Mouse (Mus musculus): ENCODE measurements around the gene Csnk2a2.
A peak's percentile ranks its signal among the peaks of the same experiment; 100 is the strongest.

Gene Csnk2a2

GRCm38 (mm10) chr8:95490006-95490405, at the start of gene Csnk2a2:
Csnk2a2 (minus strand) TSS chr8:95490039.
- DNase-seq (ENCODE audit: low read depth, low spot score), result no peak

GRCm38 (mm10) chr8:95539487-95539886, 49.6 kb upstream of the Csnk2a2 start:
- no peak for DNase-seq (ENCODE audit: low read depth, low spot score)

- DNase-seq (ENCODE audit: low read depth, low spot score), result peak; percentile 78
These were observed 43.9 kb upstream of the Csnk2a2 start, which contains the start of gene Ccdc113 for GRCm38 (mm10) chr8:95533584-95534387. Ccdc113 (plus strand) TSS chr8:95534085.

GRCm38 (mm10) chr8:95532206-95532605, 42.4 kb upstream of the Csnk2a2 start:
- no peak for DNase-seq (ENCODE audit: low read depth, low spot score)

- DNase-seq (ENCODE audit: low read depth, low spot score), result no peak
These were observed 39.0 kb upstream of the Csnk2a2 start for GRCm38 (mm10) chr8:95528750-95529310.

GRCm38 (mm10) chr8:95528194-95528593, 38.4 kb upstream of the Csnk2a2 start:
- DNase-seq (ENCODE audit: low read depth, low spot score), result no peak

- no peak for DNase-seq (ENCODE audit: low read depth, low spot score)
These were observed 34.2 kb upstream of the Csnk2a2 start for GRCm38 (mm10) chr8:95523991-95524390.

GRCm38 (mm10) chr8:95516928-95517327, 27.1 kb upstream of the Csnk2a2 start:
- DNase-seq (ENCODE audit: low read depth, low spot score), result no peak

- no peak for DNase-seq (ENCODE audit: low read depth, low spot score)
These were observed 23.4 kb upstream of the Csnk2a2 start for GRCm38 (mm10) chr8:95513219-95513618.

- peak; percentile 28 for DNase-seq (ENCODE audit: low read depth, low spot score)
These were observed 22.4 kb upstream of the Csnk2a2 start for GRCm38 (mm10) chr8:95512257-95512656.

GRCm38 (mm10) chr8:95506245-95506644, 16.4 kb upstream of the Csnk2a2 start:
- no peak for DNase-seq (ENCODE audit: low read depth, low spot score)

GRCm38 (mm10) chr8:95505606-95506005, 15.8 kb upstream of the Csnk2a2 start:
- no peak for DNase-seq (ENCODE audit: low read depth, low spot score)

- no peak for DNase-seq (ENCODE audit: low read depth, low spot score)
These were observed 15.0 kb upstream of the Csnk2a2 start for GRCm38 (mm10) chr8:95504835-95505234.

GRCm38 (mm10) chr8:95502431-95502830, 12.6 kb upstream of the Csnk2a2 start:
- no peak for DNase-seq (ENCODE audit: low read depth, low spot score)

- DNase-seq (ENCODE audit: low read depth, low spot score), result no peak
These were observed 10.6 kb upstream of the Csnk2a2 start for GRCm38 (mm10) chr8:95500436-95500835.

- DNase-seq (ENCODE audit: low read depth, low spot score), result no peak
These were observed 9.6 kb upstream of the Csnk2a2 start for GRCm38 (mm10) chr8:95499266-95500064.

GRCm38 (mm10) chr8:95497821-95498220, 8.0 kb upstream of the Csnk2a2 start:
- DNase-seq (ENCODE audit: low read depth, low spot score), result no peak

GRCm38 (mm10) chr8:95496420-95496819, 6.6 kb upstream of the Csnk2a2 start:
- DNase-seq (ENCODE audit: low read depth, low spot score), result no peak

GRCm38 (mm10) chr8:95495444-95495843, 5.6 kb upstream of the Csnk2a2 start:
- DNase-seq (ENCODE audit: low read depth, low spot score), result no peak

GRCm38 (mm10) chr8:95492057-95492456, 2.2 kb upstream of the Csnk2a2 start:
- DNase-seq (ENCODE audit: low read depth, low spot score), result no peak

- peak; percentile 76 for DNase-seq (ENCODE audit: low read depth, low spot score)
These were observed 1.0 kb downstream of the Csnk2a2 start for GRCm38 (mm10) chr8:95488698-95489332.

Measured in mesoderm, embryonic 11.5 days (tissue).